Mouse (Mus musculus) embryonic fibroblast, embryonic 13.5 days (primary cell): Measurements from ENCODE around the gene Foxn3.

ENCODE experiments used
- CTCF ChIP-seq: IDR thresholded peaks from 2 replicates; pipeline ENCODE4 v1.5.1; 2011; ENCODE audit warnings: mild to moderate bottlenecking, control low read depth, low read length, moderate library complexity, borderline replicate concordance; ENCODE audit not compliant: insufficient read depth
- POLR2A ChIP-seq: IDR thresholded peaks from 2 replicates; pipeline ENCODE4 v1.6.1; 2011; ENCODE audit warnings: low read depth, mild to moderate bottlenecking, control low read depth, low read length, moderate library complexity

DNA sequence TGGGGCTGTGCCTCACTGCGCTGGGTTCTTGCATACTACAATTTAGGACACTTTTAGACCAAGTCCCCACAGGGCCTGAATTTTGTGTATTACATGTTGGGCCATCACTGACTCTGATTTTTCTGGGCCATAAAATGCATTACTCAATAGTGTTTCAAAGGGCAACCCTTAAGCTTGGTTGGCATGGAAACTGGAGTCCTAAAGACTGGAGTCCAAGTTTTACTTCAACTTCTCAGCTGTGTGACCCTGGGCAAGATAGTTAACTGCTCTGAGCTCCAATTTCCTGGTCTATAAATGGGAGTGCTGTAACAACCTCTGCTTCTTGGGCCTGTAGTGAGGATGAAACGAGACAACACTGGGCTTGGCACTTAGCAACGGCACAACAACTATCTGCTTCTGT lies 215.9 kb downstream of the Foxn3 start:
- no peak for TF ChIP-seq POLR2A
- no peak for TF ChIP-seq CTCF
